Mouse (Mus musculus) urinary bladder, postnatal 36 days (tissue): ENCODE results near the gene Ube2cbp.

Source experiments
- DNase-seq, 2 experiments: peaks; one replicate each; pipeline ENCODE4 v3.0.0; 2022; ENCODE audit warnings: low spot score in 2 of 2, mixed read lengths in 1 of 2

Ube2cbp gene

DNA sequence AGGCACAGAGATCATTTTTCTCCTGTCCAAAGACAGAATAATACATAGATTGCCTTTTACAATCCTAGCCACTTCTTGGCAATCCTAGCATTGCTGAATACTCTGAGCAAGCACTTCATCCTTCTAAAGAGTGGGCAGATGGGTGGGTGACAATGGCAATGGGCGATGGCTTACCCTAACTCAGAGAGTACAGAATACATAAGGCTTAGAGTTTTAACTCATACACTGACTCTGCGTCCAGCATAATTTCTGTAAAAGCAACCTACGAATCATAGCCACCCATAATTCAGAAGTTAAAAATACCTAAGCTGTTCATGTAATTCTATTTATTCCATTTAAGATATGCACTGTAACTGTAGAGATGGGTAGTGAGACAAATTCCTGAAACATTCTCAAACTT is 29.2 kb downstream of the Ube2cbp start:
- no peak for DNase-seq

- DNase-seq = no peak
Measured at GRCm38 (mm10) chr9:86423331-86423730, 41.4 kb downstream of the Ube2cbp start.

GRCm38 (mm10) chr9:86419366-86419765 is 45.4 kb downstream of the Ube2cbp start:
- no peak for DNase-seq

GRCm38 (mm10) chr9:86417971-86418370 is 46.8 kb downstream of the Ube2cbp start:
- DNase-seq = no peak

DNA sequence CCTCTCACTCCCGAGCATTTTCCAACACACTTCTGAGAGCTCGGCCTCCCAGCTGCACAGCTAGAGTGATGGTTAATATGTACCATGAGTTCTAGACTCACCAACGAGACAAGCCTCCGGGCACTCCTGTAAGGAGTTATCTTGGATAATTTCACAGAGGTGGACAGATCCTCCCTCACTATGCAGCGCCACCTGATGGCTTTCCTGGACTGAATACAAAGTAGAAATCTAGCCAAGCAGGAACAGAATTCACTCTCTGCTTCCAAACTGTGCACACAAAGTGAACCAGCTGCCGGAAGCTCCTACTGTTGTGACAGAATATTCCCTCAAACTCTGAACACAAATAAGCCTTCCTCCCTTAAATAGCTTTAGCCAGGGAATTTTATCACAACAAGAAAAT is 69.0 kb downstream of the Ube2cbp start:
- DNase-seq = no peak

GRCm38 (mm10) chr9:86395012-86395411 is 69.7 kb downstream of the Ube2cbp start:
- no peak for DNase-seq

DNA sequence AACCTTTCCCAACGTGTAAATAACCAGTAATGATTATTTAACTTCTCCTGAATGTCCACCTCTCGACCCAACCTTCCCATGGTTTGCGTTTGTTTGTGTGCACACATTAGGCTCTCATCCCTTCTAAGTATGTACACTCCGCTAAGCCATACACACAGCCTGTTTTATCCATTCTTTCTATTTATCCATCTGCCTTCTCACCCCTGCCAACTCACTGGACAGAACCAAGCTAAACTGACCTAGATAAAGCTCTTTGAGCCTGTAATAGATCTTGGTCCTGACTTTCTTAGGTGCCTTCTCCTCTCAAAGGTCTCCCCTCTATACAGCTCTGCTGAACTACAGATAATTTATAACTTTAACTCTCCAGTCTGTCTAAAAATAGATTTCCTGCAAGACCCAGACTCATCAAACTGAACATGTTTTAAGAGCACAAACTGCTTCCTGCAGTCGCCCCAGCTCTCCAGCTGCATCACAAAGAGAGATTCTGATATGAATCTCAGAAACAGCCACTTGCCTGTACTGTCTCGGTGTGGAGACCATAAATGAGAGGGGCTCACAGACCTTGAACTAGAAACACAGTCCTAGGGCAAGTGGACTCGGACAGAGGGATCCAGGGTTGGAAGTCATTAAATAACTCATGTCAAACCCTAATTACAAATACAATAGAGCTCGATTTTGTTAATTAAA is 71.0 kb downstream of the Ube2cbp start:
- DNase-seq = no peak

DNA sequence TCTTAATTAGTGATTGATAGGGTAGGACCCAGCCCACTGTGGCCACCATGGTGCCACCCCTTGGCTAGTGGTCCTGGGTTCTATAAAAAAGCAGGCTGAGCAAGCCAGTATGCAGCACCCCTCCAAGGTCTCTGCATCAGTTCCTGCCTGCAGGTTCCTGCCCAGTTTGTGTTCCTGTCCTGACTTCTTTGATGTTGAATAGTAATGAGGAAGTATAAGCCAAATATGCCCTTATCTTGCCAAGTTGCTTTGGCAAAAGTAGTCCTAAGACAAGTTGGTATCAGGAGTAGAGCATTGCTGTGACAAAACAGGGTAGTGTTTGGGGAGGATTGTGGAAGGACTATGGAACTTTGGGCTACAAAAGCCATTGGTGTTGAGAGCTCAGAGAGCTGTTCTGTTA is 73.3 kb downstream of the Ube2cbp start:
- no peak for DNase-seq

GRCm38 (mm10) chr9:86390713-86391112 is 74.0 kb downstream of the Ube2cbp start:
- DNase-seq = no peak

DNA sequence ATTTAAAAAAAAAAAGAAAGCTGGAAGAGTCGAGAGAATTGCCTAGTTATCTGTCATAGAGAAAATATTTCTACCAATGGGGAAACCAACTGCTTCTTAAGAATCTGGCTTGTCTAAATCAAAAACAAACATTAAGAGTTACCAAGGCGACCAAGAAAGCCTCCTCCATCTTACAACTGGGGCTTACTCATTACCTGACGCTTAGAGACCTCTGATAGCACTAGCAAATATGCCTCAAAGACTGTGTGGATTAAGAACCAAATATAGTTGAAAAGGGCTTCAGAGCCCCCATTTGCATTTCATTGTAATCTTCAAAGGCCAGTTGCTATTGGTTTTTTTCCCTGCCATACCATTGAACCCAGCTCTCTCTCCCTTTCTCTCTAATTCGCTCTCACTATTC is 76.2 kb downstream of the Ube2cbp start:
- DNase-seq = no peak

- DNase-seq = no peak
Measured at GRCm38 (mm10) chr9:86376923-86377322, 87.8 kb downstream of the Ube2cbp start.

- DNase-seq = no peak
Measured at GRCm38 (mm10) chr9:86372783-86373567, 91.8 kb downstream of the Ube2cbp start.

DNA sequence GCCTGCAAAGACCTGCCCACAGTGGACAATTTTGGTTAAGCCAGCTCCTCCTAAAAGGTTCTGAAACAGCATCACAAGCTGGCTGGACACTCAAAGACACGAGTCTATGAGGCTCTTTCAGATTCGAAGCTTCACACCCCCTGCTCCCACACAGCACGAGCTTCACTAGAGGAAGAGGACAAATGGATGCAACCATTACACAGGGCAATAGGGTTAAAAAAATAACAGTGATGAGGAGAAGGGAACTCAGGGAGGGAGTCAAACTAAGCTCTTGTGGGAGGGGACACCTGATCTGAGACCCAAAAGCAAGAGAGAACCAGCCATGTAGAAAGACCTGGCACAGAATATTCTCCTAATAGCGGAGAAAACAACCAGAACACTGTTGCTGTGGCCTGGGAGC is 95.5 kb downstream of the Ube2cbp start:
- DNase-seq = no peak

DNA sequence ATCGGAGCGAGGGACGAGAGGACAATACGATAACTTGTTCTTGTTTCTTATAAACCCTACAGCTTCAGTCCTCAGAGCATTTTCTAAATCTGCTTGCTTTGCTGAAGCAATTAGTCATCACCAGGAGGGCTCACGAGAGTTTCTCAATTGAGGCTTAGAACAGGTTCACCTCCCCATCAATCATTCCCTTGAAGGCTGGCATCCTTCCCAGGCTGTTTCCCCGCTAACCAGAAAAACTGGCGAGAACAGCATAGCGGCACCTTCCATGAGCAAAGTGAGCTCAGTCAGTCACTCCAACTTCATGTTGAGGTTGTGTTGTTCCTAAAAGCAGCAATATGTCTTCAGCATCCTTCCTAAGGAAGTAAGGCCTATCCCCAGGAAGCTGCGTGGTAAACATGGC is 104.2 kb downstream of the Ube2cbp start:
- peak; percentile 48 to 53 for DNase-seq

DNA sequence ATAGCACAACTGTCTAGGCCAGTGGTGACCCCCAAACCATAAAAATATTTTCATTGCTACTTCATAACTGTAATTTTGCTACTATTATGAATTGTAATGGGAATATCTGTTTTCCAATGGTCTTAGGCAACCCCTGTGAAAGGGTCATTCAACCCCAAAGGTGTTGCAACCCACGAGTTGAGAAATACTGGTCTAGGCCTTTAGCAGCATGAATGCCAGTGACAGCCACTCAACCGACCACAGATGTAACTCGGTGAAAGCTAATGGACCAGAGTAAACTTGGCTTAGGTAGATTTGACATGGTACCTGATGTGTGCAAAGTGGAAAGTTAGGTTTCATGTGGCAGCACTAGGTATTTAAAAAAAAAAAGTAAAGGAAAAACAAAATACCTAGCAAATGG is 108.9 kb downstream of the Ube2cbp start:
- DNase-seq = peak in 1 of 2 experiments; percentile 19

GRCm38 (mm10) chr9:86351491-86351890 is 113.3 kb downstream of the Ube2cbp start:
- no peak for DNase-seq

- no peak for DNase-seq
Measured at GRCm38 (mm10) chr9:86336792-86337191, 128.0 kb downstream of the Ube2cbp start.

- DNase-seq = no peak
Measured at GRCm38 (mm10) chr9:86336361-86336760, 128.4 kb downstream of the Ube2cbp start.

GRCm38 (mm10) chr9:86335588-86335987 is 129.2 kb downstream of the Ube2cbp start:
- no peak for DNase-seq

GRCm38 (mm10) chr9:86334357-86334756 is 130.4 kb downstream of the Ube2cbp start:
- DNase-seq = no peak

DNA sequence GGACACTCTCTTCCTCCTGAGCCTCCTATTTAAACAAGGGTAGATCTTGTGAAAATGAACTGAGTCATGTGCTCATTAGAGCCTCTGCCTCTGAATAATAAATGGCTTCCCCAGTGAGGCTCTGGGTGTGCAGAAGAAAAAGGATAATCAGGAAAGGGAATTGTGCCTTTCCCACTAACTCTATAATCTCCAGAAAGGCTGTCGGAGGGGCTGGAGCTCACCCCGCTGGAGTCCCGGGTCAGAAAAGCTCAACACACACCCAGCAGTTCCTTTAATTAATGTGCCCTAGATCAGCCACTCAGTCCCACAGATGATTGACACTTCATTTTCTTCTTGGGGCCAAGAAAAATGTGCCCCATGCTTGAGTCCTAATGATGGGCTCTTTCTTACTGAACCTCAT is 134.2 kb downstream of the Ube2cbp start:
- no peak for DNase-seq

GRCm38 (mm10) chr9:86328270-86328669 is 136.5 kb downstream of the Ube2cbp start:
- DNase-seq = no peak

GRCm38 (mm10) chr9:86327341-86327740 is 137.4 kb downstream of the Ube2cbp start:
- DNase-seq = no peak
